Mouse (Mus musculus) lung, embryonic 14.5 days (tissue): ENCODE measurements around the gene Ccnt2. TPM values are rescaled to one million over a fixed set of nuclear protein-coding genes. Genes with fewer than 3 reads are reported as not detected.

Source experiments
- ATAC-seq: fragments of 200-750 bp; cut with Nextera tagmentation; 2 replicates; pipeline ENCODE4 v1.8.0; 2017; ENCODE audit warnings: mild to moderate bottlenecking, moderate TSS enrichment, moderate library complexity; ENCODE audit not compliant: insufficient read depth
- DNase-seq: peaks from one replicate; pipeline ENCODE4 v3.0.0-alpha.2; 2015
- H3K27ac ChIP-seq: fragments of 300-500 bp; sonication (generic); 2 replicates; pipeline ENCODE4 v1.5.1; 2014; ENCODE audit warnings: low read depth, mild to moderate bottlenecking, moderate library complexity
- H3K27me3 ChIP-seq: fragments of 300-500 bp; sonication (generic); 2 replicates; pipeline ENCODE4 v1.6.1; 2014; ENCODE audit warnings: low read length, control low read depth; ENCODE audit not compliant: insufficient read depth
- H3K36me3 ChIP-seq: fragments of 300-500 bp; sonication (generic); 2 replicates; pipeline ENCODE4 v1.6.1; 2014; ENCODE audit warnings: control low read depth; ENCODE audit not compliant: insufficient read depth
- H3K4me1 ChIP-seq: fragments of 300-500 bp; sonication (generic); 2 replicates; pipeline ENCODE4 v1.6.1; 2014; ENCODE audit warnings: antibody characterized with exemption, control low read depth; ENCODE audit not compliant: insufficient read depth
- H3K4me2 ChIP-seq: fragments of 300-500 bp; sonication (generic); 2 replicates; pipeline ENCODE4 v1.6.1; 2014; ENCODE audit warnings: mild to moderate bottlenecking
- H3K4me3 ChIP-seq: fragments of 300-500 bp; sonication (generic); 2 replicates; pipeline ENCODE4 v1.5.1; 2014; ENCODE audit warnings: low read depth, low read length
- H3K9ac ChIP-seq: fragments of 300-500 bp; sonication (generic); 2 replicates; pipeline ENCODE4 v1.6.1; 2014
- H3K9me3 ChIP-seq: fragments of 300-500 bp; sonication (generic); 2 replicates; pipeline ENCODE4 v1.6.1; 2016; ENCODE audit warnings: low read depth, low read length, control low read depth
- CTCF ChIP-seq: IDR thresholded peaks from 2 replicates; pipeline ENCODE4 v1.5.1; 2016; ENCODE audit warnings: antibody characterized with exemption, low read depth
- WGBS: fragments of 180-500 bp; shearing (Covaris S2); extraction: QIAGEN DNeasy Blood & Tissue Kit; methylation state at CpG from one replicate; pipeline ENCODE4 v1.1.7; 2014; 5-methylcytosine and 5-hydroxymethylcytosine counted together
- polyA plus RNA-seq: library from polyadenylated mRNA; unstranded; fragments of >200 nt; fragmentation: Nextera tagmentation; extraction: Ambion mirVana; gene quantifications from 2 replicates; pipeline ENCODE4 v1.2.1, GENCODE M21; 2014

Ccnt2 gene
- polyA plus RNA-seq, 1 experiment from 2014 or later = 82.5 TPM

DNA sequence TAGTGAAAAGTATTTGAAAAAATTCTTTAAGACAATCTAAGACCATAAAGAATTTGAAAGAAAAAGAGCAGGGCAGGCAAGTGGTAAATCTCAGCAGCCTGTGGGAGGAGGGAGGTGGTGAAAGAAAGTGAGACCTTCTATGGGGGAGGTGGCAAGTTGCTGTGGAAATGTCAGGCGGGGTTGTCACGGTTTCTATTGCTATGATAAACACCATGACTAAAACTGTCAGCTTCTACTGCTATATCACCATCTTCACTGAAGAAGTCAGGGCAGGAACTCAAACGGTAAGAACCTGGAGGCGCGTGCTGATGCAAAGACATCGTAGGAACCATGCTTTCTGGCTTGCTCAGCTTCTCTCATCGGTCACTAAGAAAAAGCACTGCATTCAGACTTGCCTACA, 39.0 kb downstream of the Ccnt2 start:
- TF ChIP-seq CTCF = no peak
- H3K9ac ChIP-seq = no peak overlapping the region
- ATAC-seq (no peak), DNase-seq (no peak)
- no peaks in the 10 kb centered on the region for H3K27me3 ChIP-seq
- WGBS = 61% methylated on average over 7 of the region's 7 CpGs
- H3K4me3 ChIP-seq = no peak overlapping the region
- H3K4me2 ChIP-seq = no peak overlapping the region
- H3K4me1 ChIP-seq = no peaks in the 10 kb centered on the region
- no peaks in the 10 kb centered on the region for H3K9me3 ChIP-seq
- no peak overlapping the region for H3K27ac ChIP-seq
- H3K36me3 ChIP-seq = no peaks in the 10 kb centered on the region

GRCm38 (mm10) chr1:127816381-127816780, 42.4 kb downstream of the Ccnt2 start:
- TF ChIP-seq CTCF = no peak
- H3K4me1 ChIP-seq = no peaks in the 10 kb centered on the region
- no peaks in the 10 kb centered on the region for H3K36me3 ChIP-seq
- no peak overlapping the region for H3K4me3 ChIP-seq
- no peak overlapping the region for H3K9ac ChIP-seq
- WGBS = 83% methylated on average over 6 of the region's 6 CpGs
- DNase-seq (no peak), ATAC-seq (no peak)
- no peak overlapping the region for H3K4me2 ChIP-seq
- no peak overlapping the region for H3K27ac ChIP-seq
- no peaks in the 10 kb centered on the region for H3K27me3 ChIP-seq
- H3K9me3 ChIP-seq = no peaks in the 10 kb centered on the region

DNA sequence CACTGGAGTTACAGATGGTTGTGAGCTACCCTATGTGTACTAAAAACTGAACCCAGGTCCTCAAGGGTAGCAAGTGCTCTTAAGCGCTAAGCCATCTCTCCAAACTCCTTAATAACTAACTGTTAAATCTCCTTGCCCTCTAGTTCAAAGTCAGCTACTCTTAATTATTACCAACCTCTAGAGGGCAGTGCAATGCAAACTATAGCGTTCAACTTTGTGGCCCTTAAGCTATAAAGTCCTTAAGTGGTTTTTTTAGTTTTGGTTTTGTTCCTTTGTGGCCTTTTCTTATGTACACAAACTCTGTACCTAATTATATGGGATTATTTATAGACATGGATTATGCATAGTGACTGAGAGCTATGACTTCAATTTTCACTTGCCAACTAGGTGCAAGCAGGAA, 53.4 kb downstream of the Ccnt2 start:
- Histone ChIP-seq H3K27ac (no peak overlapping the region), H3K4me2 (no peak overlapping the region), H3K36me3 (no peaks in the 10 kb centered on the region), H3K4me1 (no peaks in the 10 kb centered on the region), H3K4me3 (no peak overlapping the region), H3K9me3 (no peaks in the 10 kb centered on the region), H3K27me3 (no peaks in the 10 kb centered on the region), H3K9ac (no peak overlapping the region)
- WGBS = 9% methylated on average over 2 of the region's 2 CpGs
- DNase-seq (peak; percentile 92), ATAC-seq (0 out of 2 replicates have a peak, but pooled peaks have one; percentile 54)
- peak; percentile 71 for TF ChIP-seq CTCF

- ATAC-seq (no peak), DNase-seq (no peak)
- H3K27me3 ChIP-seq = no peaks in the 10 kb centered on the region
- no peak overlapping the region for H3K9ac ChIP-seq
- WGBS = 82% methylated on average over 13 of the region's 13 CpGs
- no peak overlapping the region for H3K4me2 ChIP-seq
- H3K4me1 ChIP-seq = no peaks in the 10 kb centered on the region
- H3K9me3 ChIP-seq = no peaks in the 10 kb centered on the region
- H3K4me3 ChIP-seq = no peak overlapping the region
- TF ChIP-seq CTCF = no peak
- no peaks in the 10 kb centered on the region for H3K36me3 ChIP-seq
- H3K27ac ChIP-seq = no peak overlapping the region
Observed at GRCm38 (mm10) chr1:127830215-127830921, 56.4 kb downstream of the Ccnt2 start.

- Histone ChIP-seq H3K4me2 (no peak overlapping the region), H3K36me3 (no peaks in the 10 kb centered on the region), H3K27me3 (no peaks in the 10 kb centered on the region), H3K9ac (no peak overlapping the region), H3K4me3 (no peak overlapping the region), H3K9me3 (no peaks in the 10 kb centered on the region), H3K27ac (no peak overlapping the region), H3K4me1 (no peaks in the 10 kb centered on the region)
- ATAC-seq (no peak), DNase-seq (no peak)
- WGBS = 35% methylated on average over 2 of the region's 2 CpGs
- no peak for TF ChIP-seq CTCF
Observed at GRCm38 (mm10) chr1:127833714-127834113, 59.8 kb downstream of the Ccnt2 start.

GRCm38 (mm10) chr1:127834202-127834601, 60.2 kb downstream of the Ccnt2 start:
- H3K4me3 ChIP-seq = no peak overlapping the region
- H3K4me2 ChIP-seq = no peak overlapping the region
- no peaks in the 10 kb centered on the region for H3K4me1 ChIP-seq
- no peaks in the 10 kb centered on the region for H3K27me3 ChIP-seq
- WGBS = 48% methylated on average over 4 of the region's 4 CpGs
- no peak overlapping the region for H3K27ac ChIP-seq
- DNase-seq (no peak), ATAC-seq (no peak)
- TF ChIP-seq CTCF = no peak
- H3K36me3 ChIP-seq = no peaks in the 10 kb centered on the region
- H3K9ac ChIP-seq = no peak overlapping the region
- H3K9me3 ChIP-seq = no peaks in the 10 kb centered on the region

DNA sequence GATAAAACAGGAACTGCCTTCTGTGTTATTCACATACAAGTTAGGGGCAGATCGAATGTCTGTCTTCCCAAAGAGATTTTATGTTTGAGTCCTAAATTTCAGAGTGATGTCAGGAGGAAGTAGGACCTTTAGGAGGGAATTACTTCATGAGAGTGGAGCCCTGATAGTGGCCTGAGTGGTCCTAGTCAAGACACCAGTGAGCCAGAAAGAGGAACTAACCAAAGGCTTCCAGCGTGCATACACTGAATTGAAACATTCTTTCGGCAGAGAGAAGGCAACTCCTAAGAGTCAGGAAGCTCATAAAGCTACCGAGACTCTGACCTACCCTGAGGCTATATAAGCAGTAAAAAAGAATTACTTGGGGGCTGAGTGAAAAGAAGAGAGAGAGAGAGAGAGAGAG, 62.7 kb downstream of the Ccnt2 start:
- no peak for TF ChIP-seq CTCF
- DNase-seq (no peak), ATAC-seq (no peak)
- Histone ChIP-seq H3K27me3 (no peaks in the 10 kb centered on the region), H3K4me2 (no peak overlapping the region), H3K4me3 (no peak overlapping the region), H3K4me1 (no peaks in the 10 kb centered on the region), H3K9me3 (no peaks in the 10 kb centered on the region), H3K9ac (no peak overlapping the region), H3K27ac (no peak overlapping the region), H3K36me3 (no peaks in the 10 kb centered on the region)
- WGBS = 74% methylated on average over 4 of the region's 4 CpGs
